Mouse (Mus musculus) mammary gland, adult 2 months (tissue): ENCODE data around the gene Retreg1. TPM values are rescaled to one million over a fixed set of nuclear protein-coding genes. Genes with fewer than 3 reads are reported as not detected.

Experiments
- polyA plus RNA-seq: library from polyadenylated mRNA; depleted of rRNA; stranded (reverse); fragments of >200 nt; gene quantifications from 2 replicates; pipeline ENCODE4 v1.2.3, GENCODE M21; 2012; ENCODE audit warnings: low replicate concordance; rRNA removed

The Retreg1 gene
- polyA plus RNA-seq: 6.2 and 11.3 TPM in 2 replicates

GRCm38 (mm10) chr15:25843086-25843991 lies at the start of gene Retreg1:
Gene Retreg1 (plus strand): TSS chr15:25843180.

GRCm38 (mm10) chr15:25984067-25984733 lies 141.2 kb downstream of the Retreg1 start, which contains the start of gene Zfp622:
Gene Zfp622 (plus strand): TSS chr15:25984366.

Other genes with a start within 250 kb of the Retreg1 start
- 19.7 and 20.9 TPM in 2 replicates for gene Myo10, start 220.7 kb upstream of the Retreg1 start, polyA plus RNA-seq
- 13.4 and 22.8 TPM in 2 replicates for gene Zfp622, start 141.2 kb downstream of the Retreg1 start, polyA plus RNA-seq